In genomic region chr3:87838622-87839021, GRCm38 (mm10) we compare ENCODE assay signal across 9 mouse cellular contexts. TPM values are rescaled to one million over a fixed set of nuclear protein-coding genes. Genes with fewer than 3 reads are reported as not detected.
DNase-seq lines count a peak whose midpoint lies in the region; ATAC-seq and TF ChIP-seq lines count a peak whose summit lies in the region.
"Had no signal": no experiment of that assay in that cellular context is flagged by ENCODE, and none has a peak within 500 bp of the region (broad histone marks: within the 10 kb centered on the region; RNA-seq: fewer than 3 reads in every experiment).

No protein-coding gene starts in this region.

- ATAC-seq in forebrain, embryonic 11.5 days (replicated peaks; ENCODE audit: low FRiP score) = no peak
- no peak; the same call in 1 of the 2 replicates for ATAC-seq in forebrain, embryonic 12.5 days (ENCODE audit: low FRiP score)
- no peak for ATAC-seq in midbrain, postnatal 0 days (ENCODE audit: low FRiP score)

- peak; percentile 88 for DNase-seq in forebrain, embryonic 11.5 days (ENCODE audit: low spot score)
- DNase-seq in Muller cell, postnatal 12 days (ENCODE audit: inconsistent ontology term) = peak; percentile 20
- peak; percentile 61 for DNase-seq in cerebellum, adult 9-10 months
- DNase-seq in gastrocnemius, postnatal 25 days = peak; percentile 27
- DNase-seq in layer of hippocampus, postnatal 10 days (ENCODE audit: low spot score in 2 of 2) = peak; percentile 85 to 86
- DNase-seq in midbrain, postnatal 0 days (ENCODE audit: low spot score) = peak; percentile 70
- peak; percentile 65 to 90 for DNase-seq in spleen, postnatal 4 days (ENCODE audit: low spot score in 2 of 2)

- WGBS in forebrain, embryonic 11.5 days = 2% methylated on average over 4 of the region's 4 CpGs
- 2% methylated on average over 4 of the region's 4 CpGs for WGBS in forebrain, embryonic 12.5 days
- WGBS in midbrain, postnatal 0 days = 4% methylated on average over 4 of the region's 4 CpGs

- no peaks in the 10 kb centered on the region for H3K27me3 ChIP-seq in forebrain, embryonic 11.5 days (ENCODE audit: control insufficient read depth, insufficient read depth, low read length)
- 0 out of 2 replicates have a peak, but pooled peaks cover 4% of the 10 kb centered on the region for H3K27me3 ChIP-seq in forebrain, embryonic 12.5 days
- no peaks in the 10 kb centered on the region for H3K27me3 ChIP-seq in midbrain, postnatal 0 days (ENCODE audit: insufficient read depth, low read length)
- H3K27me3 ChIP-seq: lung, embryonic 15.5 days had no signal

- peak; percentile 89 for TF ChIP-seq CTCF in midbrain, postnatal 0 days (IDR thresholded peaks at IDR 0.05)

- H3K4me3 ChIP-seq in forebrain, embryonic 11.5 days (ENCODE audit: low read depth, low read length) = no peak overlapping the region
- no peak overlapping the region for H3K4me3 ChIP-seq in forebrain, embryonic 12.5 days (replicated peaks)
- H3K4me3 ChIP-seq in midbrain, postnatal 0 days (ENCODE audit: low read depth, low read length) = no peak overlapping the region
- H3K4me3 ChIP-seq: lung, embryonic 15.5 days had no signal

- H3K36me3 ChIP-seq in forebrain, embryonic 11.5 days (ENCODE audit: control insufficient read depth, insufficient read depth, low read length) = no peaks in the 10 kb centered on the region
- no peaks in the 10 kb centered on the region for H3K36me3 ChIP-seq in forebrain, embryonic 12.5 days (replicated peaks)
- H3K36me3 ChIP-seq in midbrain, postnatal 0 days (ENCODE audit: insufficient read depth, low read length) = no peaks in the 10 kb centered on the region
- H3K36me3 ChIP-seq: lung, embryonic 15.5 days had no signal

- H3K9ac ChIP-seq in forebrain, embryonic 11.5 days (ENCODE audit: low read length) = no peak overlapping the region
- H3K9ac ChIP-seq in forebrain, embryonic 12.5 days = no peak overlapping the region
- no peak overlapping the region for H3K9ac ChIP-seq in midbrain, postnatal 0 days (replicated peaks; ENCODE audit: low read length, poor library complexity, severe bottlenecking)
- H3K9ac ChIP-seq: lung, embryonic 15.5 days had no signal

- no peak overlapping the region for H3K4me2 ChIP-seq in forebrain, embryonic 11.5 days (ENCODE audit: low read depth, low read length, severe bottlenecking)
- H3K4me2 ChIP-seq in forebrain, embryonic 12.5 days = no peak overlapping the region
- no peak overlapping the region for H3K4me2 ChIP-seq in midbrain, postnatal 0 days (ENCODE audit: low read depth, low read length, poor library complexity, severe bottlenecking)
- H3K4me2 ChIP-seq: lung, embryonic 15.5 days had no signal

- no peaks in the 10 kb centered on the region for H3K4me1 ChIP-seq in forebrain, embryonic 11.5 days (replicated peaks; ENCODE audit: control insufficient read depth, insufficient read depth, low read length)
- no peaks in the 10 kb centered on the region for H3K4me1 ChIP-seq in forebrain, embryonic 12.5 days
- H3K4me1 ChIP-seq in midbrain, postnatal 0 days (ENCODE audit: insufficient read depth, low read length) = no peaks in the 10 kb centered on the region
- H3K4me1 ChIP-seq: lung, embryonic 15.5 days had no signal

- no peak overlapping the region for H3K27ac ChIP-seq in forebrain, embryonic 11.5 days (ENCODE audit: low read depth, low read length)
- no peak overlapping the region for H3K27ac ChIP-seq in forebrain, embryonic 12.5 days
- no peak overlapping the region for H3K27ac ChIP-seq in midbrain, postnatal 0 days (ENCODE audit: low read depth, low read length)
- H3K27ac ChIP-seq: lung, embryonic 15.5 days had no signal

- no peaks in the 10 kb centered on the region for H3K9me3 ChIP-seq in forebrain, embryonic 11.5 days (ENCODE audit: control insufficient read depth, low read length)
- no peaks in the 10 kb centered on the region for H3K9me3 ChIP-seq in forebrain, embryonic 12.5 days
- no peaks in the 10 kb centered on the region for H3K9me3 ChIP-seq in midbrain, postnatal 0 days (ENCODE audit: low read length)
- H3K9me3 ChIP-seq: lung, embryonic 15.5 days had no signal

RNA-seq across cellular contexts. Expression of gene Sh2d2a, which starts 7.9 kb away (rescaled TPM):
- not detected in 2 replicates for polyA plus RNA-seq in forebrain, embryonic 11.5 days (2014; fragmentation: Nextera tagmentation; extraction: Ambion mirVana)
- not detected in 2 replicates for polyA plus RNA-seq in forebrain, embryonic 12.5 days (2016; fragmentation: Nextera tagmentation; extraction: Ambion mirVana)
- total RNA-seq in gastrocnemius, postnatal 25 days (2021) = under 1 TPM in 1 of 2 experiments, not detected in 1; 0.13 TPM
- total RNA-seq in layer of hippocampus, postnatal 10 days (2021) = not detected
- total RNA-seq in midbrain, postnatal 0 days (2014; rRNA removed) = not detected in 2 replicates
- not detected in 2 replicates for polyA plus RNA-seq in midbrain, postnatal 0 days (2015; fragmentation: Nextera tagmentation; extraction: Ambion mirVana)

RNA-seq across cellular contexts. Expression of gene Pear1, which starts 14.5 kb away (rescaled TPM):
- polyA plus RNA-seq in forebrain, embryonic 11.5 days (2014; fragmentation: Nextera tagmentation; extraction: Ambion mirVana) = 8.2 and 8.6 TPM in 2 replicates
- 5.7 and 6.8 TPM in 2 replicates for polyA plus RNA-seq in forebrain, embryonic 12.5 days (2016; fragmentation: Nextera tagmentation; extraction: Ambion mirVana)
- total RNA-seq in gastrocnemius, postnatal 25 days (2021) = 10 to 100 TPM in 1 of 2 experiments, 1 to 10 TPM in 1; 6.0 to 11.0 TPM
- 1 to 10 TPM; 9.9 TPM for total RNA-seq in layer of hippocampus, postnatal 10 days (2021)
- total RNA-seq in midbrain, postnatal 0 days (2014; rRNA removed) = 15.6 and 19.0 TPM in 2 replicates
- 5.7 and 6.1 TPM in 2 replicates for polyA plus RNA-seq in midbrain, postnatal 0 days (2015; fragmentation: Nextera tagmentation; extraction: Ambion mirVana)

RNA-seq across cellular contexts. Expression of gene Insrr, which starts 41.9 kb away (rescaled TPM):
- polyA plus RNA-seq in forebrain, embryonic 11.5 days (2014; fragmentation: Nextera tagmentation; extraction: Ambion mirVana) = 0.32 and 0.33 TPM in 2 replicates
- 0.65 and 1.0 TPM in 2 replicates for polyA plus RNA-seq in forebrain, embryonic 12.5 days (2016; fragmentation: Nextera tagmentation; extraction: Ambion mirVana)
- under 1 TPM; 0.29 to 0.31 TPM for total RNA-seq in gastrocnemius, postnatal 25 days (2021)
- under 1 TPM; 0.29 to 0.30 TPM for total RNA-seq in layer of hippocampus, postnatal 10 days (2021)
- total RNA-seq in midbrain, postnatal 0 days (2014; rRNA removed) = 0.16 and 0.42 TPM in 2 replicates
- 0.25 and 0.27 TPM in 2 replicates for polyA plus RNA-seq in midbrain, postnatal 0 days (2015; fragmentation: Nextera tagmentation; extraction: Ambion mirVana)

RNA-seq across cellular contexts. Expression of gene Ntrk1, which starts 43.7 kb away (rescaled TPM):
- polyA plus RNA-seq in forebrain, embryonic 11.5 days (2014; fragmentation: Nextera tagmentation; extraction: Ambion mirVana) = 0.16 and 0.45 TPM in 2 replicates
- 1.1 and 1.4 TPM in 2 replicates for polyA plus RNA-seq in forebrain, embryonic 12.5 days (2016; fragmentation: Nextera tagmentation; extraction: Ambion mirVana)
- total RNA-seq in gastrocnemius, postnatal 25 days (2021) = under 1 TPM in 1 of 2 experiments, not detected in 1; 0.11 TPM
- total RNA-seq in layer of hippocampus, postnatal 10 days (2021) = under 1 TPM; 0.41 to 0.42 TPM
- 1.1 and 2.4 TPM in 2 replicates for total RNA-seq in midbrain, postnatal 0 days (2014; rRNA removed)
- polyA plus RNA-seq in midbrain, postnatal 0 days (2015; fragmentation: Nextera tagmentation; extraction: Ambion mirVana) = 1.7 and 1.8 TPM in 2 replicates

RNA-seq across cellular contexts. Expression of gene Prcc, which starts 46.8 kb away (rescaled TPM):
- 19.6 and 22.3 TPM in 2 replicates for polyA plus RNA-seq in forebrain, embryonic 11.5 days (2014; fragmentation: Nextera tagmentation; extraction: Ambion mirVana)
- 15.8 and 15.9 TPM in 2 replicates for polyA plus RNA-seq in forebrain, embryonic 12.5 days (2016; fragmentation: Nextera tagmentation; extraction: Ambion mirVana)
- total RNA-seq in gastrocnemius, postnatal 25 days (2021) = 10 to 100 TPM; 39.9 to 45.5 TPM
- 10 to 100 TPM; 62.3 to 66.4 TPM for total RNA-seq in layer of hippocampus, postnatal 10 days (2021)
- 92.6 and 94.8 TPM in 2 replicates for total RNA-seq in midbrain, postnatal 0 days (2014; rRNA removed)
- polyA plus RNA-seq in midbrain, postnatal 0 days (2015; fragmentation: Nextera tagmentation; extraction: Ambion mirVana) = 21.1 and 24.3 TPM in 2 replicates

Comparison
In these comparisons a context has a peak if more than half of its experiments do, and no peak if none do; other contexts are left out.
1. DNase-seq: peak in every context shown above with its lines; median percentile 88 in forebrain, embryonic 11.5 days; 86 in layer of hippocampus, postnatal 10 days; 78 in spleen, postnatal 4 days; 70 in midbrain, postnatal 0 days; 61 in cerebellum, adult 9-10 months; 27 in gastrocnemius, postnatal 25 days; 20 in Muller cell, postnatal 12 days.